Mouse (Mus musculus) layer of hippocampus, adult 9-10 months (tissue): ENCODE measurements around the gene Coro6.

Experiments used
- DNase-seq: peaks from one replicate; pipeline ENCODE4 v3.0.0; 2022; ENCODE audit warnings: low spot score

Gene Coro6

DNA sequence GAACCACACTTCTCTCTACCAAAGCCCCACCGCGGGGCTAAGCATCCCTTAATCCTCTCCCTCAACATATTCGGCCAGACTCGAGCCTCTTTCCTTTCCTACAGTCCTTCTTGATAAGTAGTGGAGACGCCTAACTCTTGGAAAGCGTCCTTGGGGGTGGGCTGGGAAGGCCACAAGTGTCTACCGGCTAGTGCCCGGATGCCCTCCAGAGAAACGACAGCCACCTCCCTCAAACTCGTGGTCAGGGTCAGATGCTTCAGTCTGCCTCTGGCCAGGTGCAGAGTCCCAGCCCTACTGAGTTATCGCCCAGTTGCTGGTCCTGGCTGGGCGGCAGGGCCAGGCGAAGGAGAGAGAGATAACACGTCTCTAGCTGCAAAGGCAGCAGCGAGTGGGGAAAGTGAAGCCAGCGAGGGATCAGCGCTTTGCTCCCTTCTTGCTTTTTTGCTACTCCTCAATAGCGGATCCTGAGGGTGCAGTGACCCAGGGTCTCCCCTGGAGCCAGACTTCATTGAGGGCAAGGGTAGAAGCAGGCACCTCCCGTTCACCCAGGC, 52.1 kb downstream of the Coro6 start:
- no peak for DNase-seq

DNA sequence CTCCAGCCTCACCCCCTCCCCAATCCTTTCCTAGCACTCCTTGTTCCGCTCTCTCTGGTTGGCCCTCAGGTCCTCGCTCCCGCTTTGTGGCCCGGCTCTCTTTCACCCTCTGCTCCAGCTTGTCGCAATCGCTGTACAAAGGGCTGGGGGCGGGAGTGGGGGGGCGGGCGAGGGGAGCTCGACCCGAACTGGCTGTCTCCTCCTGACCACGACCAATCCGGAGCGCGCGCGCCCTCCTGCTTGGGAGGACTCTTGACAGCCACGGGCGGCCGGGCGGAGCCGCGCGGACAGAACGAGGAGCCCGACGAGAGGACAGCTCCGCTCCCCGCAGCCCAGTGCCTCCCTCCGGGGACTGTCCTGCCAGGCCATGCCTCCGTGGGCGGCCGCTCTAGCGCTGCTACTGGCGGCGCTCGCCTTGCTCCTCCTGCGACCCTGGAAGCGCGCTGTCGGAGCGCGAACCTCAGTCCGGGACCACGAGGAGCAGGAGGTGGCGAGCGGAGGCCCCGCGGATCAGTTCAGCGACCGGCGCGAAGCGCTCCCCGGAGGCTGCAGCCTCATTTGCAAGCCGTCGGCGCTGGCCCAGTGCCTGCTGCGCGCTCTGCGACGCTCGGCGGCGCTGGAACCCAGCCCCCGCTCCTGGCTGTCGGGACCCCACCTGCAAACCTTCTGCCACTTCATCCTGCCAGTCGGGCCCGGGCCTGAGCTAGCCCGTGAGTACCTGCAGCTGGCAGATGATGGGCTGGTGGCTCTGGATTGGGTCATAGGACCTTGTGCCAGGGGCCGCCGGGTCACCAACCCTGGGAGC, 52.8 kb downstream of the Coro6 start, which contains the start of gene Abhd15:
TSS of gene Abhd15 (plus strand) at position 290 of the 805 bp plus-strand sequence.
- DNase-seq: no peak

DNA sequence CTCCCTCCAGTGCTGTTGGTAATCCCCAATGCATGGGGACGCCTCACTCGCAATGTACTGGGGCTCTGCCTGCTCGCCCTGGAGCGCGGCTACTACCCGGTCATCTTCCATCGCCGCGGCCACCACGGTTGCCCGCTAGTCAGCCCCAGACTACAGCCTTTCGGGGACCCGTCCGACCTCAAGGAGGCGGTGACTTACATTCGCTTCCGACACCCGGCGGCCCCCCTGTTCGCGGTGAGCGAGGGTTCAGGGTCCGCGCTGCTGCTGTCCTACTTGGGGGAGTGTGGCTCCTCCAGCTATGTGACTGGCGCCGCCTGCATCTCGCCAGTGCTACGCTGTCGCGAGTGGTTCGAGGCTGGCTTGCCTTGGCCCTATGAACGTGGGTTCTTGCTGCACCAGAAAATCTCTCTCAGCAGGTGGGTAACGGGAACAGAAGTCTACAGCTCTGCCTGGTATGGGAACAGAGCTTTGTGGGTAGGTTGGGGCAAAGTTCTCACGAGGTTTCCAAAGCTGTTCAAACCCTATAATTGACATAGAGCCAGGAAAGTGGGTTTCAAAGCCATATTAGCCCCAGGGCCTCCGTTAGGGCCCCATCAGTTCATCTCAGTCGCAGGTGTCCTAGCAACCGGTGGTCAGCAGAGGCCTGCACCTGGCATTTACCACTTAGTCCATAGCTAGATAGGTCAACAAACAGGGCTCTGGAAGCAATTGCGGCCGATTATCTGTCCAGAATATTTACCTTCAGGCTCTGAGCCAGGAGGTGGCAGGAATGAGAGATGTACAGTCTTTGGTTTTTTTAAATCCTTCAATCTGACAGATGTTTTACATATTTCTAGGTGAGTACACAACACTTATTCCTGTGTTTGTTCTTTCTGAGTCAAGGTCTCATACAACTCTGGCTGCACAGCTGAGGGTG, 53.7 kb downstream of the Coro6 start, which contains the start of gene Trp53i13:
TSS of gene Trp53i13 (minus strand) at position 344 of the 916 bp plus-strand sequence.
- DNase-seq: no peak

DNA sequence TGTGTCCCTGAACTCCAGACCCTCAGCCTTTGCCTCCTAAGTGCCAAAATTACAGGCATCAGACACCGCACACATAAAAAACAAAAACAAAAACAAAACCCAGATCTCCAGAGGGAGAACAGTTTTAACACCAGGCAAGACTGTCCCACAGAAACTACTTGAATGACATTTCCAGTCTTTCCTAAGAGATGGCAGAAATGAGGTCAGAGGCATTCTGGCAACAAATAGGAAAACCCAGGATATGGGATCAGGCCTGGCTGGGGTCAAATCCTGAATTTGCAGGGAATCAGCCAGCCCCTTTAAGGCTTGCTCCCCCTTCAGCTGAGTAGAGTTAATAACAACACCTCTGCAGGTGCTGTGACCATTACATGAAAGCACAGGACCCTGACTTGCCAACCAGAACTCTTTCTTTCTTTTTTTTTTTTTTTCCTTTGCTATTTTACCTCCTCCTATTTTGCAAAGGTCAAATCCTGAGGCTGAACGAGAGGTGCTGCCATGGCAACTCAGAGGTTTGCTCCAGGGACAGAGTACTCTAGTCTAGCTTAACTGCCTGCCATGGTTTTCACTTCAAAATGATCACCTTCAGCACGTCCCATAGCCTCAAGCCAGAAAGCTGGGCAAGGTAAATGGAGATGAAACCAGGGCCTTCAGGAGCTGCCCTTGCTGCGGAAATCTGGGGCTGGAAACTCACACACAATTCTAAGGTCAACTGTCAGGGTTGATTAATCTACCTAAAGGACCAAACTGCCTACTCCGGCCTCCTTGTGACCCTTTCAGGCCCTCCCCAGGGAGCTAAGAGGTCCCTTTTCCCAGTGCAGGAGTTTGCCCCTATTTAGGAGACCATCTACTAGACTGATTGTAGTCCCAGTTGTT, 54.6 kb downstream of the Coro6 start:
- DNase-seq: no peak

DNA sequence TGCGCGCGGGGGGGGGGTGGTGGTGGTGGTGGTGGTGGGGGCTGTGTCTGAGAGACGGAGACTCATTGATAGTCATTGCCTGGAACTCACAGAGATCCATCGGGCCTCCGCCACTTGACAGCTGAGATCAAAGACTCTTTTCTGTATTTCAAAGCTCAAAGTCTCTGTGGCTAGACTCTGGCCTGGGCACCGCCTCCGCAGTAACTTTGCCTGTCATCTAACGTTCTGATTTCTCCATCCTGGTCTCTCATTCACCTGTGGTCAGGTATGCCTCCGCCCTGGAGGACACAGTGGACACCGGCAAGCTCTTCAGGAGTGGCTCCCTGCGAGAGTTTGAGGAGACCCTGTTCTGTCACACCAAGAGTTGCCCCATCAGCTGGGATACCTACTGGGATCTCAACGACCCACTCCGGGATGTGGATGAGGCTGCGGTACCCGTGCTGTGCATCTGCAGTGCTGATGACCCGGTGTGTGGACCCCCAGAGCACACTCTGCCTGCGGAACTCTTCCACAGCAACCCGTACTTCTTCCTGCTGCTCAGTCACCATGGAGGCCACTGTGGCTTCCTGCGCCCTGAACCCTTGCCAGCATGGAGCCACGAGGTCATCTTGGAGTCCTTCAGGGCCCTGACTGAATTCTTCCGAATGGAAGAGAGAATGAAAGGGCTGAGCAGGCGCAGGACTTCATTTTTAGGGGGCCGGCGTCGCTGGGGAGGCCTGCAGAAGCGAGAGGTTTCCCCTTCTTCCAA, 56.0 kb downstream of the Coro6 start:
- no peak for DNase-seq

DNA sequence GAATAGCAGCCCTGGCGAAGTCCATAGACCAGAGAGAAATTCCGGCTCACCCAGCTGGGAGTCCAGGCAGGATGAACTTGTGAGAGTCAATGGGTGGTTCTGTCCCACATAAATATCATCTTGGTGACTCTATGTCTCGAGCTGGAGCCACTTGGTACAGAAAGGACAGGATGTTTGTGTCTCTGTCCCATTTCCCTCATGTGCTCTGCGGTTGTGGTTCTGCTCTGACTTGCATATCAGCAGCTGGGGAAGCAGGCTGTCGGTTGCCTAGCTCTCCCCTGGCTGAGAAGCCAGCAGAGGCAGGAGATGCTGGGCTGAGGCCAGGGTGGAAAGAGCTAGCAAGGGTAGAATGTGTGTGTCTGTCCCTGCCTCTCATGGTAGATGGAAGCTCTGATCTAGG, 56.8 kb downstream of the Coro6 start, which contains the start of gene Gm10392:
TSS of gene Gm10392 (minus strand) at position 156 of the 400 bp plus-strand sequence.
- no peak for DNase-seq
